Mouse (Mus musculus) adrenal gland (tissue): ENCODE results near the gene E030018B13Rik.

Experiments used
- intact Hi-C: fragments of 180-260 bp; cut with DNase I; formaldehyde crosslinking; loops from one replicate; pipeline ENCODE4 v1.15.1; 2025

Gene E030018B13Rik

GRCm38 (mm10) chr7:63913724-63914692, 2.6 kb upstream of the E030018B13Rik start:
- intact Hi-C loops = no loop called here

- intact Hi-C loops = no loop called here
These were observed 1.8 kb upstream of the E030018B13Rik start for GRCm38 (mm10) chr7:63914891-63915290.

GRCm38 (mm10) chr7:63917693-63918092, 1.0 kb downstream of the E030018B13Rik start:
- intact Hi-C loops = no loop called here

GRCm38 (mm10) chr7:63918771-63919768, 2.4 kb downstream of the E030018B13Rik start:
- intact Hi-C loops = no loop called here

- intact Hi-C loops = no loop called here
These were observed 5.4 kb downstream of the E030018B13Rik start for GRCm38 (mm10) chr7:63921909-63922562.

GRCm38 (mm10) chr7:63922571-63922970, 5.9 kb downstream of the E030018B13Rik start:
- intact Hi-C loops = no loop called here

- intact Hi-C loops = no loop called here
These were observed 6.3 kb downstream of the E030018B13Rik start for GRCm38 (mm10) chr7:63922975-63923374.

- intact Hi-C loops = no loop called here
These were observed 7.5 kb downstream of the E030018B13Rik start for GRCm38 (mm10) chr7:63924151-63924550.

- intact Hi-C loops = no loop called here
These were observed 8.2 kb downstream of the E030018B13Rik start for GRCm38 (mm10) chr7:63924747-63925412.

- intact Hi-C loops = no loop called here
These were observed 9.0 kb downstream of the E030018B13Rik start for GRCm38 (mm10) chr7:63925413-63926360.

- intact Hi-C loops = no loop called here
These were observed 9.8 kb downstream of the E030018B13Rik start for GRCm38 (mm10) chr7:63926492-63926891.

GRCm38 (mm10) chr7:63927121-63927520, 10.5 kb downstream of the E030018B13Rik start:
- intact Hi-C loops = no loop called here

- intact Hi-C loops = no loop called here
These were observed 12.4 kb downstream of the E030018B13Rik start for GRCm38 (mm10) chr7:63929080-63929479.

- intact Hi-C loops = loop anchor here (5.0 kb wide), 1 partner anchor 33 kb away; no protein-coding TSS in a partner anchor
These were observed 13.5 kb downstream of the E030018B13Rik start for GRCm38 (mm10) chr7:63930132-63930531.

- intact Hi-C loops = loop anchor here (5.0 kb wide), 1 partner anchor 33 kb away; no protein-coding TSS in a partner anchor
These were observed 14.1 kb downstream of the E030018B13Rik start for GRCm38 (mm10) chr7:63930766-63931165.

- intact Hi-C loops = loop anchor here (5.0 kb wide), 1 partner anchor 35 kb away; no protein-coding TSS in a partner anchor
These were observed 15.8 kb downstream of the E030018B13Rik start for GRCm38 (mm10) chr7:63932461-63932860.

GRCm38 (mm10) chr7:63933905-63934304, 17.2 kb downstream of the E030018B13Rik start:
- intact Hi-C loops = loop anchor here (5.0 kb wide), 1 partner anchor 37 kb away; no protein-coding TSS in a partner anchor

GRCm38 (mm10) chr7:63934530-63934929, 17.9 kb downstream of the E030018B13Rik start:
- intact Hi-C loops = loop anchor here (5.0 kb wide), 1 partner anchor 37 kb away; no protein-coding TSS in a partner anchor

- intact Hi-C loops = loop anchor here (2.0 to 5.0 kb wide), 3 partner anchors 77 to 352 kb away; partner anchors contain the start of gene Mtmr10
These were observed 19.1 kb downstream of the E030018B13Rik start for GRCm38 (mm10) chr7:63935809-63936187.
